Mouse (Mus musculus) frontal cortex, postnatal 25 days (tissue): ENCODE results near the gene Gtsf1.
"Not testable (repeated sequence)": the region's sequence is repeated elsewhere in the genome, so short reads cannot be mapped to it uniquely, and the experiment has no call there.

ENCODE experiments used
- DNase-seq, 2 experiments: peaks; one replicate each; pipeline ENCODE4 v3.0.0; 2022; ENCODE audit warnings: low spot score in 2 of 2

The Gtsf1 gene

DNA sequence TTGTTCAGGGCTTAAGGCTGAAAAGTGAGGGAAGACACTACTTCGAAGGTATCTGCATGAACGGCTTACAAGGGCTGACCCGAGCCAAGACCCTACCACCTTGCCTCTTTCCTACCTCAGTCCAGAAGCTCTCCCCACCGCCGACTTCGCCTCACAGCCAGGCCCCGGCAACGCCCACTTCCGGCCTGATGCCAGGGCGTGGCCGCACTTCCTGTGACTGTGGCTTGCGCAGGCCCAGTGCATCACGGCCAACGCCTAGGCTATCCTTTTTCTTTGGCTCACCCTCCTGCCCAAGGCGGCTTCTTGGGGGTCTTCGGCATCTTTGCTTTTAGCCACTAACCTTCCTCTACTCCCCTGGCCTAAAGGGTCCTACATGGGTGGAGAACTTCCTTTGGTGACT, at the start of gene Gtsf1:
Gtsf1 (minus strand) TSS at position 230 of the 400 bp plus-strand sequence.
- no peak for DNase-seq

DNA sequence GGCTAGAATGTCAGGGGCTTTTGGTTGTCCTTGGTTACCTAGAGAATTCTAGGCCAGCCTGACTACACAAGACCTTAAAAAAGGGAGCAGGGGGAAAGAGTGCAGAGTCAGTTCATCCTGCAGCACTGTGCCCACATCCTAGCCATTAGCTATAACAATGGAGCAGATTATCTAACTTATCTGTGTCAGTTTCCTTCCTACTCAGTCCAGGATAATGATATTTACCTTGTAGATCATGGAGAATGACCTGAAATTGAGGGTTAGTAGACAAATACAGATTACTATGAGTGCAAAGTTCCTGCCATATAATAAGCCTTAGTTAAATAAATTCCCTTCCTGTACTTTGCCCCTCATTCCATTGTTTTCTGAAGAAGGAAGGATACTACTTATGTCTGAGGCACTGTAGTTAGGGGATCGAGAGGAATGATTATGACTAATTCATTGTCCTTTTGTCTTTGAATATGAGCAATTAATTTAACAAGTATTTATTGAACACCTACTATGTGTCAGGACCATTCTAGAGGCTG, 48.9 kb upstream of the Gtsf1 start:
- no peak for DNase-seq

DNA sequence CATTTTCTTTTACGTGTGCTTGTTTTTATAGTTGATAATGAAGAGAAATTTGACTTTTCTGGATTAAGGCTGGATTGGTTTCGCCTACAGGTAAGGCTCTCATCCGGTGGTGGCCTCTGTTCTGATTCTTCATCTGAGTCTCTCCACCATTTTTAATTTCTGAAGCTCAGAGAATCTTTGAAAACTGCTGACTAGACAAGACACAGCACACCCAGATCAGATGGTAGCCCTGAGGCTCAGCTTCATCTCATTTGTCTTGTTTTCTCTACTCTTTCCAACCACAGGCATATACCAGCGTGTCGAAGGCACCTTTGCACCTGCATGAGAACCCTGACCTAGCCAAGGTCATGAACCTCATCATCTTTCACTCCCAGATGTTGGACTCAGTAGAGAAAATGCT, 43.5 kb upstream of the Gtsf1 start:
- DNase-seq = no peak

DNA sequence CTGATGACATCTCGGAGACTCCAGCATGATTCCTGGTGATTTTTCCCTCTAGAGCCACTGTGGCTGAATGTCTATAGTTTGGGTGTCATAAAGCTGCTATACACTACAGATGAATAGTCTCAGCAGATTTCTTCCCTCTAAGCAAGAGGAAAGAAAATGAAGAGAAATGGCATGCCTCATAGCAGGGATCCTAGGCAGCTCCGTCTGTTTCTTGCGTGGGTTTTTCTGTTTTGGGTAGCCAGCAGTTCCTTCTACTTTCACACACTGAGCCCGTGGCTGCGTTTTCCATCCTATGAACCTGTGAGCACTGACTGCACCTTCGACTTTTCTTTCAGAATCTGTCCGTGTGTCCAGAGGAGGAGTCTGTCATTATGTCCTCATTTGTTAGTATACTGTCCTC, 42.9 kb upstream of the Gtsf1 start:
- DNase-seq = no peak

DNA sequence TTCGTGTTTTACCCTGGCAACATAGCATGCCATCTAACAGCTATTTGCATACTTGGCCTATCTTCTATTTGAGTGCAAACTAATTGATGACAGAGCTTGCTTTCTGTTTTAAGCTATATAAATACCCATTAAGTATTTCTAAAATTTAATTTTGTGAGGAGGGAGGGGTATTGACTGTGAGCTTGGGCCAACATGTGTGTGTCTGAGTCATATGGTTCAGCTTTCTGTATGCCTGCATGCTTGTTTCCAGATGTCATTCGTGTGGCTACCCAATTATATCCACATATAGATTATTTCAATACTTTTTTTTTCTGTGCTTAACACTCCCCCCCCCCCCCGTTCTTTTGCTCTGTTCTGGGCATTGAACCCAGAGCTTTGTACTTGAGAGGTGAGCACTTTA, 42.0 kb upstream of the Gtsf1 start:
- no peak for DNase-seq

DNA sequence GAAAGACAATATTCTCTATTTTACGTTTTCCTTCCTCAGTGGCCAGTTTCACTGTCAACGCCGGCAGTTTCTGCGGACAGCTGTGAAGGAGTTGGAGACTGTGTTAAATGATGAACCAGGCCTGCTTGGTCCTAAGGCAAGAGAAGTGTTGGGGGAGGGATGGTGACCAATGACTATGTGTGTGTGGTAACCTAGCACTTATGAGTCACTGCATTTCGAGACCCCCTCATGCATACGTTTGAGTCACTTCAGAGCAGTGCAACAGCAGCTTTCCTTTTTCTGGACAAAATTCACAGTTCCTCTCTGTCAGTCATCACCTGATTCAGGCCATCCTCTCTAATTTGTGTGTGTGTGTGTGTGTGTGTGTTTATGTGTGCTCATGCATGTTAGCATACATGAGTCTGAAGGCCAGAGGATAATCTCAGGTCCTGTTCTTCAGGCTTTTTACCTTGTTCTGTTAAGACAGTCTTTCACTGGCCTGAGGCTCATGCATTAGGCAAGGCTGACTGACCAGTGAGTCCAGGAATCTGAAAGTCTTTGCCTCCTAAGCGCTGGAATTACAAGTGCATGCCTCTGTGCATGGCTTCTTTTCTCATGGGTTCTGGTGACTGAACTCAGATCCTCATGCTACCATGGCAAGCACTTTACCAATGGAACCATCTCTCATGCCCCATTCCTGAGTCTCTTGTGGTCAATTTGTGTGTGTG, 41.4 kb upstream of the Gtsf1 start:
- no peak for DNase-seq

DNA sequence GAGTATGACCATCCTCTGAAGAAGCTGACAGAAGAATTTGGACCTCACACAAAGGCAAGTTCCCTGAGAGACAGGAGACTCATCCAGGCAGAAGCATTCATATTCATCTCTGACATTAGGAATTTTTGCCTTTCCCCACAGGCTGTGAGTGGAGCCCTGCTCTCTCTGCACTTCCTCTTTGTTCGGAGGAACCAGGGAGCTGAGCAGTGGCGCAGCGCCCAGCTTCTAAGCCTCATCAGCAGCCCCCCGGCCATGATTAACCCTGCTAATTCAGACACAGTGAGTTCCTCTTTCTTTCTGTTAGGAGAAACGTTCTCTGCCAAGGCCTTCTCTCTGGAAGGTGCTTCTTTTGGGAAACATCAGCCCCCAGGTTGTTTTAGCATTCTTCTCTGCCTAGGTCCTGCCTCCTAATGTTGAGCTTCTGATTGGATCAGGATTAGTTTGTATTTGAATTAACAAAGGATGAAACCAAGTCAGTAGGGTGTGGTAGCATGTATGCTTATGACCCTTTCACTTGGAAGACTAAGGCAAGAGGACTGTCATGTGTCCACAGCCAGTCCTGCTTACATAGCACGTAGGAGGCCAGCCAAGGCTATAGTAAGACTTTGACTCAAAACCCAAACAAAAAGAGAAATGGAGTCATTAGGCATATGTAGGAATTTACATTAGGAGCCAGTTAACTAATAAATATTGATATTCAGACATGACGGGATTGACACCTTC, 32.4 kb upstream of the Gtsf1 start:
- DNase-seq = no peak

DNA sequence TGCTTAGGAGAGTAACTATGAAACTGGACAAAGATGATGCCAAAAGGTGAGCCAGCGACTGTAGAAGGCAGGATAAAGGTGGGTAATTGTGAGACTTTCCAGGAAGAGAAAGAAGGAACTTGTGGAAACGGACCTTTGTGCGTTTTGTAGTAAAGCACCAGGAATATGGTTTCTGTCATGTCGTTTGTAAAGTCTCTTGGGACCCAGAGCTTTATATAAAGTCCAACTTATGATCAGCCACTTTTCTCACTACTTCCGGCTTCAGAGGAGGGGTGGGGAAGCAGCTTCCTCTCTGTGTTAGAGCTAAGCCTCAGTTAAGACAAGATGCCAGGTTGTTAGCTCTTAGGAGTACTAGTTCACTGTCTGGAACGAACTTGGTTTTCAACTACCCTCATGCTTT, 24.2 kb upstream of the Gtsf1 start:
- no peak for DNase-seq

DNA sequence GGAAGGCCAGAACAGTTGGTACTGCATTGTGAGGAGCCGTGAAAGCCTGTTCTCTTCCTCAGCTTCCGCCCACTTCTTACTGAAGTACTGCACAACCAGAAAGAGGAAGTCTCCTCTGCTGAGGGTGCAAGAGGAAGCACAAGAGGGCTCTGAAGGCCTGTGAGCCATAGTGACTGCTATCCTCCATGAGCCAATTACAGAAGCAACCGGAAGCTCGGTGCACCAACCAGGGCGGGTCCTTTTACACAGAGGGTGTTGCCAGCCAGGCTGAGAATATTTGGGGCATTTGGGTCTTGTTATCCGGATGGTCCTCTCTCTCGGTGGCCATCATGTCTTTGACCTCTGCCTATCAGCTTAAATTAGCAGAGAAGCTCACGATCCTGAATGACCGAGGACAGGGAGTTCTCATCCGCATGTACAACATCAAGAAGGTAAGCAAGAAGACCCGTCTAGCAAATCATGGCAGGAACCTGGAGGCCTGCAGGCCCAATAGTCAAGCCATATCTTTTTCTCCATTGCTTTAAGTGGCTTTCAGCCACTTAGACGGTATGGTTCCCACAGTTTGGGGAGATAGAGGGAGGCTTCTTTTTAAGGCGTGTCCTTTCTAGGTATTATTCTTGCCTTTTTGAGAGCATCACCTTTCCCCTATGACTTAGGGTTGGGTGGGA, 23.4 kb upstream of the Gtsf1 start, which contains the start of gene Nckap1l:
Nckap1l (plus strand) TSS at position 244 of the 668 bp plus-strand sequence.
- no peak for DNase-seq

DNA sequence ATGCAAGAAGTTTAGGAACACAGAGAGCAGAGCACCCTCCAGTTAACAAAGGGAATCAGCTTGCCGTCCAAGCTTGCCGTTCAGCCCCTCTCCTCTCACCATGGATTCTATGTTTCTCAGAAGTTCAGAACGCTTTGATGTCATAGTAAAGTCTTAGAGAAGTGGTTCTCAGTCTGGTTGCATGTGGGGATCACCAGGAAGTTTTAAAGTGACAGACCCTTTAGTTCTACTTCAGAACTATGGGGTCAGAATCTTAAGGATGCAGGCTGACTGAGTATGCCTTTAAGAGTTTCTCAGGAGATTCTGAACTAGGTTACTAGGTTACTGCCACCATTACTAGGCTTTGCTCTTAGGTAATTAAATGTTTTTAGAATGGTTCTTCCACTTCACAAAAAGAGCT, 18.1 kb upstream of the Gtsf1 start, which contains the start of gene Gtsf2:
Gtsf2 (minus strand) TSS at position 101 of the 400 bp plus-strand sequence.
- DNase-seq = no peak

DNA sequence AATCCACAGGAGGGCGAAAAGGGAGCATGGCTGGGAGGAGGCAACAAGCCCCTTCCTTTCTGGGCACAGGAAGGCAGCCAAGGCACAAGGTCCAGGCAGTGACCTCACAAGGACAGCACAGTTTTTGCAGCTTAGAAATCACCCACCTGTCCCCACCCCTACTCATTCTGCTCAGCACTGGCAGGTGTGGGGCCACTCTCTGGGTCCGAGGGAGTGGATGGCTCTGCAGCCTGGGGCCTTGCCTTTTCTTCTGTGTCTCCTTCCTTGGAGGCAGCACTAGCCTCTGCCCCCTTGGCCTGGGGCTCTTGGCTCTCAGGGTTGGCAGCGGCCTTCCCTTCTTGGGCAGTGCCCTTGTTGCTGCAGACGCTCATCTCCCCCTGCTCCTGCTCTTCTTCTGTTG, 15.7 kb upstream of the Gtsf1 start:
- not testable (repeated sequence) for DNase-seq

DNA sequence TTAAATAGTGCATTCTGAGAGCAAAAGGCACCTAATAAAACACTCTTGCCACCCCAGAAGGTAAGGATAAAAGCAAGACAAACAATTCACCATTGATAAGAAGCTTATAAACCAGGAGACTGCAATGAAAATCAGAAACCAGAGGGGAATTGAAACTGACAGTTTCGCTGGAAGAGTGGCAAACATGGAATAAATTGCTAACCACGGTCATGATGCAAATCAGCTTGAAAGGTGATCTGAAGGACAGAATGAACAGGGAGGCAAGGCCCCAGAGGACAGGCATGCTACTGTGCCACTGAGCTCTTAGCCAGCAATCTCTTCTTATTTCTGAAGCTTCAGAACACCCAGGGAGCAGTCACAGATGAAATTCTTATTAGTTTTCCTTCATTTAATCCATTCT, 3.3 kb downstream of the Gtsf1 start:
- DNase-seq = no peak

DNA sequence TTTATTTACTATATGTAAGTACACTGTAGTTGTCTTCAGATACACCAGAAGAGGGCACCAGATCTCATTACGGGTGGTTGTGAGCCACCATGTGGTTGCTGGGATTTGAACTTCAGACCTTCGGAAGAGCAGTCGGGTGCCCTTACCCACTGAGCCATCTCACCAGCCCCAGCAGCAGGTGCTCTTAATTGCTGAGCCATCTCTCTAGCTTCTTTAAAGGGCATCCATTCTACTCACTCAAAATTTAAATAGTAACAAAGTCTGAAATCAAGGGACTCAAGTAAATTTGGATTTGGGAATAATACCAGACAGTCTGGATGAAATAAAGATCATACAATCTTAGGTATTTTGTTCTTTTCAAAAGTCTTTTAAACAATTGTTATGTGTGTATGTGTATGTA, 24.7 kb downstream of the Gtsf1 start:
- DNase-seq = not testable (repeated sequence)

DNA sequence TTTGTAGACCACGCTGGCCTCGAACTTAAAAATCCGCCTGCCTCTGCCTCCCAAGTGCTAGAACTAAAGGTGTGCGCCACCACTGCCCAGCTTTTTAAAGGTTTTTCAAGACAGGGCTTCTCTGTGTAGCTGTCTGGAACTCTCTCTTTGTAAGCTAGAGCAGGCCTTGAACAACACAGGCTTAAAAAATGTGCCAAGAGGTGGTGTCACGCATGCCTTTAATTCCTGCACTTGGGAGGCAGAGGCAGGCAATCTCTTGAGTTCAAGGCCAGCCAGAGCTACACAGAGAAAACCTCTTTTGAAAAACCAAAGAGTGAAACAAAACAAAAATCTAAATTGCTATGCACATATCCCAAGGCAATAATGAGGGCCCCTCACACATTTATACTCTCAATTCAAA, 28.9 kb downstream of the Gtsf1 start:
- no peak for DNase-seq

DNA sequence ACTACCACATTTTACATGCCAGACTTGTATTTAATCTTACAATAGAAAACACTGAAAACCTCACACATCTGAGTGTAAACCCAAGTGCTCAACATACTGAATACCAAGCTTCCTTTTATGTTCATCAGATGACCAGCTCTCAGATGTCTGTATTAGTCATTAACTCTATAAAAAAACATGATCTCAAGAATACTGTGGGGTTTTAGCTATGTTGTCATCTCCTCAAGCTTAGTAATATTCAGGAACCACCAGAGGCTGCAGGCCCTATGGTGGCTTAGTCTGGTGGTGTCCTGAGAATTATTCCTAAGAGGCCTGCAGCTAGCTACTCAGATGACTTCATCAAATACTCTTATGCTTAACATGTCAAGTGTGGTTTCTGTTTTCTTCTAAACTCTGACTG, 36.7 kb downstream of the Gtsf1 start:
- DNase-seq = no peak

DNA sequence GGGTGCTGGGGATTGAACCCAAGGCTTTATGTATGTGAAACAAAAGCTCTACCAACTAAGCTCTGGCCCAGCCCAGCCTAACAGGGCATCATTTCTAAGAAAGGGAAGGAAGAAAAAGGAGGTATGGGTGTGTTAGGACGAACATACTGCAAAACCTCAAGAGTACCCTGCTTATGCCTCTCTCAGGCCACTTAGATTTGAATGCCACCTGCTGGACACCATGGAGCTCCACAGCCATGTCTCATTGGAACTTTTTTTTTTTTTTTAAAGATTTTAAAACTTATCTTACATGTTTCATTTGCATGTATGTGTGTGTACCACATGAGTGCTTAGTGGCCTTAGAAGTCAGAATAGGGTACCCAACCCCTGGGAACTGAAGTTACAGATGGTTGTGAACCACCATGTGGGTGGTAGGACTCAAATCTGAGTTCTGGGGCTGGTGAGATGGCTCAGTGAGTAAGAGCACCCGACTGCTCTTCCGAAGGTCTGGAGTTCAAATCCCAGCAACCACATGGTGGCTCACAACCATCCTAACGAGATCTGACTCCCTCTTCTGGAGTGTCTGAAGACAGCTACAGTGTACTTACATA, 41.6 kb downstream of the Gtsf1 start:
- no peak for DNase-seq

DNA sequence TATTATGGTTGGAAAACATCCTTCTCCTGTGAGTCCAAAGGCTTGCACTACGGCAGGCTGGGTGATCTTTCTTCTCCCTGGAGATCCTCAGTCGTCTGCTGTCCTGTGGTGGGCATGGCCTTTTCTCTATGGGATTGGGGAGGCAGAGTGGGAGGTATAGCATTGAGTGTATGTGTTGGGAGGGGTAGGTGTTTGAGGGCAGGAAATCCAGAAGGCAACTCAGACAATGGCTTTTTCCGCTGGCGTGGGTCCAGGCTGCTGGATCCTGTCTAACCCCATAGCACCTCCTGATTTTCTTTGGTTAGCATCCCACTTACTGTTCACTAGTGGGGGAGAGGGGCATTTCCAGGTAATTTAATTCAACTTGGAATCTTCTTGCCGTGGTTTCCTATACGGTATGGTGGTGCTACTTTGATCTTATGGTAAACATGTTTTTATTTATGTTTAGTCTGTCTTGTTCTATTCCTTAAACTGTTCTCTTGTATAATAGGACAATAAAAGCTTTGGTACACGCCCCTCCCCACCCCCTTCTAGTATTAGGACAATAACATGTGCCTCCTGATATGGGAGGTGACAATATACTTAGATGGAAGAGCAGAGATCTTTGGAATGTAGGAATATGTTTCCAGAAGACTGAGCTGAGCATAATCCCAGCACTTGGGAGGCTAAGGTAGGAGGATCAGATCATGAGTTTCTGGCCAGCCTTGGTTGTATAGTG, 46.3 kb downstream of the Gtsf1 start:
- no peak for DNase-seq

DNA sequence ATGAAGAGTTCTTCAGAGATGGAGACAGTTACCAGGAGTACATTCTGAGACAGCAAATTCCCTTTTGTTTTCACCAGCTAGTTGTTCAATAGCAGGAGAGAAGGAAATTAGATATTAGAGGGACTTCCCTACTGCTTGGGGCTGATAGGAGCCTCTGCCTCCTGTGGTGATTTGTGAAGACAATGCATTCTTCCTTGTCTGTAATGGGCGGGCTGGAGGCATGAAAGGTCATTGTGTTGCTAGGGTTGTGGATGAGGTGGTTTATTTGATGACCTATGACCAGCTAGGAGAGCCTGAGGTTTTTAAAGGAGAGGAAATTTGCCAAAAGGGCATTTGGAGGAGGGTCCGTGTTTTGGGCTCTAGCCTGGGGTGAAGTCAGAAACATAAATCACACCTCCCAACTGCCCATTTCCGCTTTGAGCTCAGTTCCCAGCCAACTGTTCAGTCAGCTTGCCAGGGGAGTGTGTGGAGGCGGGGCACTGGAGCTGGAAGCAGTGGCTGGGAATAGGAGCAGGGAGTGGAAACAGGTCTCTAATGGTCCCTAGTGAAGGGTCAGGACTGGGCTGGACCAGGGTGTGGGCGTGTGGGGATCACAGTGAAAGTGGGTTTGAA, 47.4 kb downstream of the Gtsf1 start:
- no peak for DNase-seq

DNA sequence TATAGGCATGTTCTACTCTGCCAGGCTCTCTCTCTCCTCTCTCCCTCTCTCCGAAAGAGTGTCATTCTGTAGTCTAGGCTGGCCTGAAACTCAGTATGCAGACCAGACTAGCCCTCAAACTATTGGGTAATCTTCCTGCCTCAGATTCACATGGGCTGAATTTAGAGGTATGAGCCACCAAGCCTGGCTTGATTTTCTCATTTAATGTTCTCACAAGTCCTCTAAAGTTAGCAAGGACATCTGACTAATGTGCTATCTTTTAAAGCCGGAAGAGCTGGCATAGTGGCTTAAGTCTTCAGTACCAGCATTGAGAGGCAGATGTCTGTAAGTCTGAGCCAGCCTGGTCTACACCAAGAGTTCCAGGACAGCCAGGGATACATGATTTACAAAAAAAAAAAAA, 48.2 kb downstream of the Gtsf1 start:
- no peak for DNase-seq

DNA sequence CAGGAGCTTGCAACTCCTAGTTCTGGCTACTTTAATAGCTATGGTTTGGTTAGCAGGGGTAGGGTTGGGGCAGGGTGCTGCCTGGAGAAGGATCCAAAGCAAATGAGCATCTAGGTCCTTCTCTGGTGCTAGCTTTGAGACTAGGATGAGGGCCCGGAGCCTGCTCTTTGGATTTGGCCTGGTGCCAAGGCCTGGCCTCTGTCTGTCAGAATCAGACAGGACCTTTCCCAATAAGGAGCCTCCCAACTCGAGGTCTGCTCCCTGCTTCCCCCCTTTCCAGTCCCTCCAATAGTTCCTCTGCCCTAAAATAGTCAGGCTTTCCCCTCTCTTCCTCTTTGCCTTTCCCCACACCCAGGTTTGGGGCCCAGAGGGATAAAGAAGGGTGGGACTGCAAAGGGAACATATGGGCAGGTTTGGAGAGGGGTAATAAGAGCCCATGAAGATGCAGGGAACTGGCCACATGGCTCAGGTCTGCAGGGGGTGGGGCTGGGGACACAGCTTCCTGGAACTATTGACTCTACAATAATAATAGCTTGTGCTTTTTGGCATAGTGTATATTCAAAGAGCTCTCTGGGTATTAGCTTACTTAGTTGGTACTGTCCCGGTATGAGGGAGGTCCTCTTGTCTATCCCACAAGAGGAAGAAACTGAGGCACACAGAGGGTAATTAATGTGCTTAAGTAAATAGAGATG, 51.5 kb downstream of the Gtsf1 start:
- no peak for DNase-seq
